Mouse (Mus musculus) heart, embryonic 16.5 days (tissue): ENCODE data around the gene Adamtsl2. TPM values are rescaled to one million over a fixed set of nuclear protein-coding genes. Genes with fewer than 3 reads are reported as not detected.

Experiments
- ATAC-seq: fragments of 200-750 bp; cut with Nextera tagmentation; replicated peaks from 2 replicates; pipeline ENCODE4 v1.8.0; 2017; ENCODE audit warnings: moderate number of reproducible peaks; ENCODE audit not compliant: insufficient read depth, low FRiP score; ENCODE audit errors: extremely low read depth
- H3K27ac ChIP-seq: fragments of 300-500 bp; sonication (generic); 2 replicates; pipeline ENCODE4 v1.5.1; 2014; ENCODE audit warnings: mild to moderate bottlenecking, low read length, control low read depth, moderate library complexity
- H3K27me3 ChIP-seq: fragments of 300-500 bp; sonication (generic); 2 replicates; pipeline ENCODE4 v1.6.1; 2014; ENCODE audit warnings: low read length, mixed read lengths; ENCODE audit not compliant: control insufficient read depth, insufficient read depth
- H3K36me3 ChIP-seq: fragments of 300-500 bp; sonication (generic); 2 replicates; pipeline ENCODE4 v1.6.1; 2014; ENCODE audit not compliant: control insufficient read depth, insufficient read depth
- H3K4me1 ChIP-seq: fragments of 300-500 bp; sonication (generic); 2 replicates; pipeline ENCODE4 v1.6.1; 2014; ENCODE audit warnings: low read length, mixed read lengths; ENCODE audit not compliant: control insufficient read depth, insufficient read depth
- H3K4me2 ChIP-seq: fragments of 300-500 bp; sonication (generic); 2 replicates; pipeline ENCODE4 v1.6.1; 2014; ENCODE audit warnings: low read depth, mild to moderate bottlenecking, control low read depth, low read length
- H3K4me3 ChIP-seq: fragments of 300-500 bp; sonication (generic); 2 replicates; pipeline ENCODE4 v1.5.1; 2014; ENCODE audit warnings: mild to moderate bottlenecking, control low read depth, low read length
- H3K9ac ChIP-seq: fragments of 300-500 bp; sonication (generic); 2 replicates; pipeline ENCODE4 v1.6.1; 2014; ENCODE audit warnings: low read length, control low read depth
- H3K9me3 ChIP-seq: fragments of 300-500 bp; sonication (generic); replicated peaks from 2 replicates; pipeline ENCODE4 v1.6.1; 2016; ENCODE audit warnings: low read length; ENCODE audit not compliant: control insufficient read depth
- WGBS: fragments of 180-500 bp; shearing (Covaris S2); extraction: QIAGEN DNeasy Blood & Tissue Kit; methylation state at CpG from one replicate; pipeline ENCODE4 v1.1.7; 2014; 5-methylcytosine and 5-hydroxymethylcytosine counted together
- polyA plus RNA-seq: library from polyadenylated mRNA; unstranded; fragments of >200 nt; fragmentation: Nextera tagmentation; extraction: Ambion mirVana; gene quantifications from 2 replicates; pipeline ENCODE4 v1.2.1, GENCODE M21; 2015

Adamtsl2 gene
- polyA plus RNA-seq, 1 experiment from 2014 or later = 12.4 TPM

GRCm38 (mm10) chr2:27070247-27070813, 8.8 kb upstream of the Adamtsl2 start:
- no peak overlapping the region for H3K4me3 ChIP-seq

DNA sequence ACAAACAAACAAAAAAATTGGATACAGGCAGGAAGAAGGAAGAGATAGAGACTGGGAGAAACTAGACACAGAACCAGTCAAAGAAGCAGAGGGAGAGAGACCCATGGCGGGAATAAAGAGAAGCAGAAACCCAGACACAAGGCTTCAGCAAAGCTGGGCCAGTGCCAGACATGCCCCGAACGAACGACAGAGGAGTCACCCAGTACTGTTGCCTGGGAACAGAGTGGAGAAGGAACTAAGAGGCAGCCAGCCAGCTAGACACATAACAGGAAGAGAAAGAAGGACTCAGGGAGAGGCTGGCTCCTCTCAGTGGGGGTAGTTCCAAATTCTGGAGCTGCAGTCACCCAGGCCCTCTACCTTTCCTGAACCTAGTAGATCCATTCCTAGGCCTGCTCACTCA, 8.0 kb upstream of the Adamtsl2 start:
- no peak overlapping the region for H3K4me2 ChIP-seq
- WGBS = 4% methylated on average over 4 of the region's 4 CpGs
- ATAC-seq = peak; percentile 77
- H3K4me3 ChIP-seq = no peak overlapping the region
- H3K27ac ChIP-seq = no peak overlapping the region
- H3K4me1 ChIP-seq = peaks cover 34% of the 10 kb centered on the region
- no peak overlapping the region for H3K9ac ChIP-seq
- H3K36me3 ChIP-seq = no peaks in the 10 kb centered on the region
- no peaks in the 10 kb centered on the region for H3K9me3 ChIP-seq
- H3K27me3 ChIP-seq = no peaks in the 10 kb centered on the region

More at GRCm38 (mm10) chr2:27070247-27070813, 8.8 kb upstream of the Adamtsl2 start:
- no peak for ATAC-seq
- Histone ChIP-seq H3K4me2 (no peak overlapping the region), H3K27me3 (no peaks in the 10 kb centered on the region), H3K4me1 (peaks cover 28% of the 10 kb centered on the region), H3K9ac (no peak overlapping the region), H3K27ac (no peak overlapping the region), H3K36me3 (no peaks in the 10 kb centered on the region), H3K9me3 (no peaks in the 10 kb centered on the region)
- WGBS = 77% methylated on average over 2 of the region's 2 CpGs

GRCm38 (mm10) chr2:27071978-27072377, 7.2 kb upstream of the Adamtsl2 start, which contains the start of gene Mymk:
Gene Mymk (minus strand): TSS chr2:27072179.
- Histone ChIP-seq H3K4me3 (no peak within 1 kb of the TSS), H3K4me1 (peaks cover 34% of the 10 kb centered on the region), H3K4me2 (no peak within 1 kb of the TSS), H3K27me3 (peaks cover 5% of the 10 kb centered on the region; the same call in 1 of the 2 replicates), H3K9ac (no peak within 1 kb of the TSS), H3K36me3 (no peaks in the 10 kb centered on the region), H3K27ac (no peak within 1 kb of the TSS), H3K9me3 (no peaks in the 10 kb centered on the region)
- no peak for ATAC-seq
- 75% methylated on average over 2 of the region's 2 CpGs for WGBS

DNA sequence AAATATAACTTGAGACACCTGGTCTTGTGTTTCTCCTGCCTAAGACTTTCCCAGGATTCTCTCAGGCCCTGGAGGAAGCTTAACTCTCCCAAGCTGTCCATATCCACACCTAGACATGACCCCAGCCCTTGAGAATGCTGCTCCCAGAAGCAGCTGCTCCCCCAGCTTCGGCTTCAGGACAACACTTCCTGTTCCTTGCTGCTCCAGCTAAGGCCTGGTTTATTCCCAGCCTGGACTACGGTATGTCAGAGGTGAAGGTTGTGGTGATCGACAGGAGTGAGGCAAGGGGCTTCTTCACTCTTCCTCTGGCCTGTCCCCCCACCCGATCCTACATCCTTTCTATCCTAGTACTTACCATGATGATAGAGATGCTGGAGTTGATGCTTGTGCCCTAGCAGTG, 5.8 kb upstream of the Adamtsl2 start:
- Histone ChIP-seq H3K27ac (no peak overlapping the region), H3K4me3 (no peak overlapping the region), H3K27me3 (peaks cover 5% of the 10 kb centered on the region; the same call in 1 of the 2 replicates), H3K36me3 (no peaks in the 10 kb centered on the region), H3K4me1 (peaks cover 43% of the 10 kb centered on the region), H3K9me3 (no peaks in the 10 kb centered on the region), H3K9ac (no peak overlapping the region), H3K4me2 (no peak overlapping the region)
- ATAC-seq = no peak
- WGBS = 66% methylated on average over 4 of the region's 4 CpGs

- Histone ChIP-seq H3K36me3 (no peaks in the 10 kb centered on the region), H3K27me3 (peaks cover 5% of the 10 kb centered on the region; the same call in 1 of the 2 replicates), H3K9me3 (no peaks in the 10 kb centered on the region), H3K4me1 (peaks cover 51% of the 10 kb centered on the region), H3K4me3 (no peak overlapping the region), H3K4me2 (no peak overlapping the region), H3K27ac (no peak overlapping the region), H3K9ac (no peak overlapping the region)
- ATAC-seq = no peak
- 64% methylated on average over 4 of the region's 4 CpGs for WGBS
Measured at GRCm38 (mm10) chr2:27074804-27075203, 4.4 kb upstream of the Adamtsl2 start.

DNA sequence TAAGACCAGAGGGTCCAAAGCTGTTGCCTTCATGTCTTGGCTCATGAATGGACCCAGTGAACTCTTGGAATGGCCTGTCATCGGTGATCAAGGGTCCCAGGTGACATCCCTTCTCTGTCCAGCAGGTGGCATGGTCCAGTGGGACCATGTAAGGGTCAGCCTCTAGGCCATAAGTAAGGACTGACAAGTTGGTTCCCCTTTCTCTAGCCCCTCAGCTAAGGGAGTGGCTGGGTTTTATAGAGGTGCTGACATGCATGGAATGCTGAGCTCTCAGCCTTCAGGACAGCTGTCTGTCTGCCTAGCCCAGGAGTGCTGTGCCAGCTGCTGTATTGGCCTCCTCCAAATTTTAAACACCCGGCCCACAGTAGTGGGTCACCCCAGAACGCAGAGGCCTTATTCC, 3.7 kb upstream of the Adamtsl2 start:
- no peak for ATAC-seq
- H3K4me3 ChIP-seq = no peak overlapping the region
- peaks cover 5% of the 10 kb centered on the region; the same call in 1 of the 2 replicates for H3K27me3 ChIP-seq
- H3K9ac ChIP-seq = no peak overlapping the region
- H3K4me2 ChIP-seq = no peak overlapping the region
- no peak overlapping the region for H3K27ac ChIP-seq
- no peaks in the 10 kb centered on the region for H3K9me3 ChIP-seq
- WGBS = 61% methylated on average over 3 of the region's 3 CpGs
- H3K4me1 ChIP-seq = peaks cover 54% of the 10 kb centered on the region
- H3K36me3 ChIP-seq = no peaks in the 10 kb centered on the region

DNA sequence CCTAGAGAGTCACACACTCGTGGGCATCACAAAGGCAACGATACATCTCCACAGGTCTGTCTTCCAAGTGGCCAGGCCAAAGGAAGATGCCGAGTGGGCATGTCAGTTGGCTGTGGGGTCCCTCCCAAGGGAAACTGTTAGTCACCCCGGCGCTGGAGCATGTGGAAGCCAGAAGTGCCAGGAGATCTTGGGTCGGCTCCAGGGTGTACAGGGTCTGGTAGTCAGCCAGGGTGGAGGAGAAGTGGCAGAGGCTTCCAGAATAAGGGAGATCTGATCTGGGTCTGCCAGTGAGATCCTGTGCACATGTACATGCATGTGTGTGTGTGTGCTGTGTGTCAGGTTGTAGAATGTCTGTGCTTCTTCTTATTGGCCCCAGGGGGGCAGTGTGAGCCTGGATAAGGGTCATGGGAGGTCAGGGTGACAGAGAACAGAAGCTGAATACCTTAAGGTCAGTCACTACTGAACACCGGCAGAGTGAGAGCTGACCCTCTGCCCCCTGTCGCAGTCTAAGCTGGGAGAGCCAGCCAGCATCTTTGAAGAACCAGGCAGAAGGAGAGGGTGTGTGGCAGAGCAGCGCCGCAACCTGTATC, 1.4 kb upstream of the Adamtsl2 start:
- ATAC-seq = no peak
- no peak overlapping the region for H3K4me2 ChIP-seq
- peaks cover 40% of the 10 kb centered on the region for H3K4me1 ChIP-seq

DNA sequence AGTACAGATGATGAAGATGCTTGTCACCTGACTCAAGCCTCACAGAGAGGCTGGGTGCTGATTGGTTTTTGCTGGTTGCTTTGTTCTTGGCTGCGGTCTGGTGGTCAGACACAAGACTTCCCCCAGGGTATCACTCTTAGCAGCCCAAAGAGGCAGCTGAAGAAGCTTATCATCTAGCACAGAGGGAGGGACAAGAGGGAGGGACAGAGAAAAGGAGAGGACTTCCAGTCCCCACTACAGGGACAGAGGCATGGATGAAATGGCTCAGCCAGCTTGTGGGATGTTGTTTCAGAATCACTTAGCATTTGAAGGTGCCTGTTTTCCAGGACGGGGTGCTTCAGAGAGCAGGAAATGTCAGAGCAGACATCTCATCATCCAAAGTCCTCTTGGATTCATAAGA, 867 bp upstream of the Adamtsl2 start:
- peaks cover 10% of the 10 kb centered on the region for H3K27me3 ChIP-seq
- no peak overlapping the region for H3K4me3 ChIP-seq
- H3K27ac ChIP-seq = no peak overlapping the region; the same call in 1 of the 2 replicates
- H3K4me2 ChIP-seq = peak overlapping the region; percentile 10; the same call in 1 of the 2 replicates
- 27% methylated on average over 2 of the region's 2 CpGs for WGBS
- no peak for ATAC-seq
- H3K36me3 ChIP-seq = no peaks in the 10 kb centered on the region
- H3K9ac ChIP-seq = no peak overlapping the region; the same call in 1 of the 2 replicates
- no peaks in the 10 kb centered on the region for H3K9me3 ChIP-seq
- peaks cover 40% of the 10 kb centered on the region for H3K4me1 ChIP-seq

More for the DNA sequence above, 1.4 kb upstream of the Adamtsl2 start:
- no peak overlapping the region for H3K4me3 ChIP-seq
- 46% methylated on average over 10 of the region's 10 CpGs for WGBS
- H3K36me3 ChIP-seq = no peaks in the 10 kb centered on the region
- no peak overlapping the region for H3K9ac ChIP-seq
- H3K27ac ChIP-seq = no peak overlapping the region
- H3K9me3 ChIP-seq = no peaks in the 10 kb centered on the region
- peaks cover 10% of the 10 kb centered on the region for H3K27me3 ChIP-seq

- Histone ChIP-seq H3K27ac (peak overlapping the region; percentile 63), H3K4me1 (peaks cover 52% of the 10 kb centered on the region), H3K36me3 (no peaks in the 10 kb centered on the region), H3K27me3 (peaks cover 10% of the 10 kb centered on the region), H3K9me3 (no peaks in the 10 kb centered on the region), H3K4me2 (peak overlapping the region; percentile 57), H3K4me3 (peak overlapping the region; percentile 33), H3K9ac (peak overlapping the region; percentile 44)
- 34% methylated on average over 2 of the region's 2 CpGs for WGBS
- peak; percentile 2; the same call in 1 of the 2 replicates for ATAC-seq
Measured at GRCm38 (mm10) chr2:27079649-27080048, 470 bp downstream of the Adamtsl2 start.
